Mouse (Mus musculus): ENCODE measurements at regions not wholly inside any gene's neighbourhood (a gene's known extent, or its start where the extent isn't known, plus 50 kb on each side); places are given as distances from the start of the nearest gene placed in this dataset.

- Histone ChIP-seq H3K4me1 (ENCODE audit: control insufficient read depth, insufficient read depth, insufficient read length) (no peaks in the 10 kb centered on the region), H3K4me3 (ENCODE audit: extremely low read depth, insufficient read depth, insufficient read length) (no peak overlapping the region), H3K27me3 (ENCODE audit: control insufficient read depth, insufficient read depth, low read length) (no peaks in the 10 kb centered on the region), H3K36me3 (ENCODE audit: control insufficient read depth, insufficient read depth, low read length) (no peaks in the 10 kb centered on the region), H3K27ac (ENCODE audit: insufficient read depth, low read length) (no peak overlapping the region)
- TF ChIP-seq CTCF (IDR thresholded peaks at IDR 0.05; ENCODE audit: extremely low read depth, insufficient read depth, insufficient read length, insufficient replicate concordance) (no peak), POLR2A (IDR thresholded peaks at IDR 0.05; ENCODE audit: low read depth, low read length) (no peak)
- DNase-seq (ENCODE audit: low read depth in 1 of 2, low spot score in 2 of 2) = no peak
- WGBS = 84% methylated on average over 13 of the region's 13 CpGs
Observed at GRCm38 (mm10) chr12:107695438-107696267, 207.2 kb downstream of the 3110018I06Rik start.

DNA sequence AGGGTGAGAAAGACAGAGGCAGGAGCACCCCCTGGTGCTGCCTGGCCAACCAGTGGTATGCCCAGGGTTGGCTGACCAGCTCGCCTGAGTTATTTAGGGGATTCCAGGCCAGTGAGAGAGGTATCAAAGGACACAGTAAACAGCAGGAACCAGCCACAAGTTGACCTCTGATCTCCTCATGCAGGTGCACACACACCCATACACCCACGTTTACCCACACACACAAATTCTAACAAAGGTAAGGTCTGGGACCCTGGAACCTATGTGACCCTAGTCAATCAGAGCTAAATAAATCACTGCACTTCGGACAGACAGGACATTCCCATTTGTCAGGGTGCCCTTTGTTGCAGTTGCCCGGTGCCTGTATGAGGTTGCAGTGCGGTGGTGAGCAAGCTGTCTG is 211.9 kb downstream of the 3110018I06Rik start:
- Histone ChIP-seq H3K27me3 (ENCODE audit: control insufficient read depth, insufficient read depth, low read length) (no peaks in the 10 kb centered on the region), H3K4me1 (ENCODE audit: control insufficient read depth, insufficient read depth, insufficient read length) (no peaks in the 10 kb centered on the region), H3K36me3 (ENCODE audit: control insufficient read depth, insufficient read depth, low read length) (no peaks in the 10 kb centered on the region), H3K4me3 (ENCODE audit: extremely low read depth, insufficient read depth, insufficient read length) (no peak overlapping the region), H3K27ac (ENCODE audit: insufficient read depth, low read length) (no peak overlapping the region)
- DNase-seq (ENCODE audit: low read depth in 1 of 2, low spot score in 2 of 2) = no peak
- WGBS = 60% methylated on average over 5 of the region's 5 CpGs
- no peak for TF ChIP-seq CTCF (IDR thresholded peaks at IDR 0.05; ENCODE audit: extremely low read depth, insufficient read depth, insufficient read length, insufficient replicate concordance)
- no peak for TF ChIP-seq POLR2A (IDR thresholded peaks at IDR 0.05; ENCODE audit: low read depth, low read length)

DNA sequence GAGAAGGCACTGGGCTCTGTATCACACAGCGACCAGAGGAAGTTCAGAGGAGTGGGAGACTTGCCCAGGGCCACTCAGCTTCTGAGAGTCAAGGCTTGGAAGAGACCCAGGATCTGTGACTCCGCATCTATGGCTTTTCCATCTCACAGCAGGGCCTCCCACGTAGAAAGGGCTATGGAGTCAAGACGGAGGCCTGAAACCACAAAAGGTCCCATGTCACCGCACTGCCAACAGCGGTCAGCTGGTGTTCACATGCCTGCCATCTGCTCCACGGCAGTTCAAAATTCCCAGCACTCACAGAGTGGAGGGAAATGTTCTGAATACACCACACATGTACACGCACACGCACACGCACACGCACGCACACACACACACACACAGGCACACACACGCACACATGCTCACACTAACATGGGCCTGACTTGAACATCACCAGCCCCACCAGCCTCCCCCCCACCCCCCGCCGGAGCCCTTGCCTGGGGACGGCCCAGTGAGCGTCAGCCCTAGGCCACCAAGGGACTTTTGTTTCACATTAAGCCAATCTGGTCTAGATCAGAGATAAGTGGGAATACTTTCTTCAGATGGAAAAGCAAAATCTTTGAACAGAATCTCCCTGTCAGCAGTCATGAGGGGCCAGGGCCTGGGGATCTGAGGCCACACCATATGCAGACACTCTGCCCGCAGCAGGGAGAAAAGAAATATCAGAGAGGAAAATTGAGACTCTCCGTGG is 212.6 kb downstream of the 3110018I06Rik start:
- H3K4me1 ChIP-seq (ENCODE audit: control insufficient read depth, insufficient read depth, insufficient read length) = no peaks in the 10 kb centered on the region
- H3K36me3 ChIP-seq (ENCODE audit: control insufficient read depth, insufficient read depth, low read length) = no peaks in the 10 kb centered on the region
- H3K4me3 ChIP-seq (ENCODE audit: extremely low read depth, insufficient read depth, insufficient read length) = no peak overlapping the region
- 89% methylated on average over 19 of the region's 19 CpGs for WGBS
- H3K27me3 ChIP-seq (ENCODE audit: control insufficient read depth, insufficient read depth, low read length) = no peaks in the 10 kb centered on the region
- no peak for TF ChIP-seq POLR2A (IDR thresholded peaks at IDR 0.05; ENCODE audit: low read depth, low read length)
- no peak for TF ChIP-seq CTCF (IDR thresholded peaks at IDR 0.05; ENCODE audit: extremely low read depth, insufficient read depth, insufficient read length, insufficient replicate concordance)
- no peak for DNase-seq (ENCODE audit: low read depth in 1 of 2, low spot score in 2 of 2)
- H3K27ac ChIP-seq (ENCODE audit: insufficient read depth, low read length) = no peak overlapping the region

- H3K27ac ChIP-seq (ENCODE audit: insufficient read depth, low read length) = no peak overlapping the region
- no peak for TF ChIP-seq POLR2A (IDR thresholded peaks at IDR 0.05; ENCODE audit: low read depth, low read length)
- TF ChIP-seq CTCF (IDR thresholded peaks at IDR 0.05; ENCODE audit: extremely low read depth, insufficient read depth, insufficient read length, insufficient replicate concordance) = no peak
- no peak overlapping the region for H3K4me3 ChIP-seq (ENCODE audit: extremely low read depth, insufficient read depth, insufficient read length)
- H3K27me3 ChIP-seq (ENCODE audit: control insufficient read depth, insufficient read depth, low read length) = no peaks in the 10 kb centered on the region
- no peaks in the 10 kb centered on the region for H3K36me3 ChIP-seq (ENCODE audit: control insufficient read depth, insufficient read depth, low read length)
- H3K4me1 ChIP-seq (ENCODE audit: control insufficient read depth, insufficient read depth, insufficient read length) = no peaks in the 10 kb centered on the region
- no peak for DNase-seq (ENCODE audit: low read depth in 1 of 2, low spot score in 2 of 2)
- WGBS = 86% methylated on average over 6 of the region's 6 CpGs
Observed at GRCm38 (mm10) chr12:107708812-107709211, 220.4 kb downstream of the 3110018I06Rik start.

DNA sequence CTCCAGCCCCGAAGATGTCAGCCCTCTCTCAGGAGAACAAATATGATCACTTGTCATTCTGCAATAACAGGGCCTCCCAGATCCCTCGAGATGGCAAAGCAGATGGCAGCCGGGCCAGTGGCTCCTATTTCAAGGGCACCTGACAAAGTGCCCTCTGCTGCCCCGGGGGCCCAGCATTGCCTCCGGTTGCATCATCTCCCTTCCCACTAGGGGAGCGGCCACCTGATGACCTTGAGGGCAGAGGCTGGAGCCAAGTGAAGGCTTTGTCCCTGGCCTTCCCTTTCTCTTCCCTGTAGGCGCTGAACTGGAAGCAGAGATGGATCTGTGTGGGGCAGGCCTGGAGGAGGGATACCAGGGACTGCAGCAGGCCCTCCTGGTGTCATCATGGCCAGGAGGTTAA is 222.6 kb downstream of the 3110018I06Rik start:
- no peak for DNase-seq (ENCODE audit: low read depth in 1 of 2, low spot score in 2 of 2)
- WGBS = 79% methylated on average over 7 of the region's 7 CpGs
- Histone ChIP-seq H3K4me3 (ENCODE audit: extremely low read depth, insufficient read depth, insufficient read length) (no peak overlapping the region), H3K36me3 (ENCODE audit: control insufficient read depth, insufficient read depth, low read length) (no peaks in the 10 kb centered on the region), H3K27ac (ENCODE audit: insufficient read depth, low read length) (no peak overlapping the region), H3K27me3 (ENCODE audit: control insufficient read depth, insufficient read depth, low read length) (no peaks in the 10 kb centered on the region), H3K4me1 (ENCODE audit: control insufficient read depth, insufficient read depth, insufficient read length) (no peaks in the 10 kb centered on the region)
- no peak for TF ChIP-seq POLR2A (IDR thresholded peaks at IDR 0.05; ENCODE audit: low read depth, low read length)
- no peak for TF ChIP-seq CTCF (IDR thresholded peaks at IDR 0.05; ENCODE audit: extremely low read depth, insufficient read depth, insufficient read length, insufficient replicate concordance)

DNA sequence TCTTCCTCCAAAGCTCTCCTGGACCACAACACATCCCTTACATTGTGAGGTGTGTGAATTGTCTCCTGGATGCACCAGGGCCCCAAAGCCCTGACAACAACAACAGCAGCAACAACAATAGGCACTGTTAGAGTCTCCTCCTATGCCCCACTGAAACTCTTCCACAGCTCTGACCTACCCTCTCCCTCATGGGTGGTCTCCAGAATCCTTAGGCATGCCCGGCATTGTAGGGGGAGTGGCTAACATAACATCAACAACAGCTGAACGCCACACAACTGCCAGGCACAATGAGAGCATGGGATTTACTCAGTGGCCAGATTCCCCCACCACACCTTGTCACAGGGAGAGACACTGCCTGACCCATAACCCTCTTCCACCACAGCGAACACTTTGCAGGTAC is 223.2 kb downstream of the 3110018I06Rik start:
- no peak for DNase-seq (ENCODE audit: low read depth in 1 of 2, low spot score in 2 of 2)
- H3K4me3 ChIP-seq (ENCODE audit: extremely low read depth, insufficient read depth, insufficient read length) = no peak overlapping the region
- 55% methylated on average over 3 of the region's 3 CpGs for WGBS
- no peaks in the 10 kb centered on the region for H3K27me3 ChIP-seq (ENCODE audit: control insufficient read depth, insufficient read depth, low read length)
- H3K27ac ChIP-seq (ENCODE audit: insufficient read depth, low read length) = no peak overlapping the region
- no peaks in the 10 kb centered on the region for H3K36me3 ChIP-seq (ENCODE audit: control insufficient read depth, insufficient read depth, low read length)
- H3K4me1 ChIP-seq (ENCODE audit: control insufficient read depth, insufficient read depth, insufficient read length) = no peaks in the 10 kb centered on the region
- no peak for TF ChIP-seq CTCF (IDR thresholded peaks at IDR 0.05; ENCODE audit: extremely low read depth, insufficient read depth, insufficient read length, insufficient replicate concordance)
- TF ChIP-seq POLR2A (IDR thresholded peaks at IDR 0.05; ENCODE audit: low read depth, low read length) = no peak

DNA sequence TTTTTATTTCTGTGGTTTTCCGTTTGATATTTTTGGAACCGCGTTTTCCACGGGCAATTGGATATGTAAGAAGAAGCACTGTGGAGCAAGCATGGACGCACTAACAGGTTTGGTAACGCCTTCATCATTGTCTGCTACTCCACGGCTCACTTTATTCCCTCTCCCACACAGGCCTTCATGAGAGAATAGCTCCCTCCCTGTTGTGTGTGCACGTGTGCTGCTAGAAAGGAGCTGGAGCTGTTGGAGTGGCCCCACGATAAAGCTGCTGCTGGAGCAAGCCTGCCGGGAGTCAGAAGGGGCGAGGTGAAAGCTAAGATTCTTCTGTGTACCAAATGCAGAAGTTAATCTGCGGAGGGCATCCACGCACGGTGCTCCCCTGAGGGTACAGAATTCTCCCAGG is 224.8 kb downstream of the 3110018I06Rik start:
- no peaks in the 10 kb centered on the region for H3K36me3 ChIP-seq (ENCODE audit: control insufficient read depth, insufficient read depth, low read length)
- no peak overlapping the region for H3K4me3 ChIP-seq (ENCODE audit: extremely low read depth, insufficient read depth, insufficient read length)
- 86% methylated on average over 14 of the region's 14 CpGs for WGBS
- no peak for DNase-seq (ENCODE audit: low read depth in 1 of 2, low spot score in 2 of 2)
- TF ChIP-seq CTCF (IDR thresholded peaks at IDR 0.05; ENCODE audit: extremely low read depth, insufficient read depth, insufficient read length, insufficient replicate concordance) (no peak), POLR2A (IDR thresholded peaks at IDR 0.05; ENCODE audit: low read depth, low read length) (no peak)
- H3K4me1 ChIP-seq (ENCODE audit: control insufficient read depth, insufficient read depth, insufficient read length) = no peaks in the 10 kb centered on the region
- no peak overlapping the region for H3K27ac ChIP-seq (ENCODE audit: insufficient read depth, low read length)
- H3K27me3 ChIP-seq (ENCODE audit: control insufficient read depth, insufficient read depth, low read length) = no peaks in the 10 kb centered on the region
